Mouse (Mus musculus): ENCODE results near the gene Flcn.
A peak's percentile ranks its signal among the peaks of the same experiment; 100 is the strongest.
"Not testable (repeated sequence)": the region's sequence is repeated elsewhere in the genome, so short reads cannot be mapped to it uniquely, and the experiment has no call there.

Gene Flcn

DNA sequence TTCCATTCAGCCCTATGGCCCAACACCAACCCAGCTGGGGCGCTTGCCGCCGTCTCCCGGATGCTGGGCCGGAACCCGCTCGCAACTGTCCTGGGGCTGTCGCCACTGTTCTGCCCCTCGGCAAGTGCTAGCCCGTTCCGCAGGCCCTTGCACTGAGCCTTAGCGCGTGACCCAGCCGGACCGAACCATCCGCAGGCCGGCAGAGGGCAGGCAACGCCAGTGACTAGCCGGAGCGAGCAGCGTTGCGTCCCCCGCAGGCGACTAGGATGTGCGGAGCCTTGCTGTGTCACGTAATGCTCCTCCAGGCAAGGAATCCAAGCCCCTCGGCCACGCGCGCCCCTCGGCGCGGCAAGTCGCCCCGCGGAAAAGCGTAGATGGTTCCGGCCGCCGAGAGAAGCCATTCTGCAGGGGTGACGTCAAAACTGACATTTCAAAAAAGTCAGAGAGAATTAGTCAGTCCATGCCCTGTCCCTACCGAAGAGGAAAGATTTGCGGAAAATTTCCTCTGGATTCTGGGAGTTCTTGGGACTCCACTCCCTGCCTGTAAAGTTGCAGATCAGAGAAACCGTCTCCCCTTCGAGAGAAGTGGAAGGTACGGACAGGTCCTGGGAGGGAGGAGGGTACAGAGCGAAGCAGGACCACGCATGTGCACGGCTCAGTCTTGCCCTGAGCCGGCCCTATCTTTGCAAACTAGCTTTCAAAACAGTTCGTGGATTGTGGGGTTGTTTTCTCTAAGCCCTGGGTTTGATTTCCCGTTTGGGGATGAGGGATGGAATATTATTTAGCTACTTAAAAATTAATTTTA is at the start of gene Flcn:
TSS of gene Flcn (minus strand) at position 347 of the 805 bp plus-strand sequence.
- peak; percentile 79 for DNase-seq

DNA sequence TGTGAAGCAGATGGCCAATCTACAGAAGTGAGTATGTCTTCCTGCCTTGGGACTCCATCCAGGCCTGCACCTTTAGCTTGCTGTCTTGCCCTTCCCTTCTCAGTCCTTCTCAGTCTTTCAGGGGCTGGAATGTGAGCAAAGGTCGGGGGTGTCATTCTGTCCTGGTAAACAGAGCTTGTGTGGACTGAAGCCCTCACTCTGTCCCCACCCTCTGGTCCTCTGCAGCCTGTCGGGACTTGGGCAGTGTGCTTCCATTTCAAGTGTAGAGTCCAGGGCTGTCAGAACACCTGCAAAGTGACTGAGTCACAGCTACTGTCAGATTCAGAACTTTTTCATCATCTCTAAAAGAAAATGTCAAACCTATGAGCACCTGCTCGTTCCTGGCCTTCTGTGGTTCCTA is 43.0 kb upstream of the Flcn start:
- DNase-seq = no peak

DNA sequence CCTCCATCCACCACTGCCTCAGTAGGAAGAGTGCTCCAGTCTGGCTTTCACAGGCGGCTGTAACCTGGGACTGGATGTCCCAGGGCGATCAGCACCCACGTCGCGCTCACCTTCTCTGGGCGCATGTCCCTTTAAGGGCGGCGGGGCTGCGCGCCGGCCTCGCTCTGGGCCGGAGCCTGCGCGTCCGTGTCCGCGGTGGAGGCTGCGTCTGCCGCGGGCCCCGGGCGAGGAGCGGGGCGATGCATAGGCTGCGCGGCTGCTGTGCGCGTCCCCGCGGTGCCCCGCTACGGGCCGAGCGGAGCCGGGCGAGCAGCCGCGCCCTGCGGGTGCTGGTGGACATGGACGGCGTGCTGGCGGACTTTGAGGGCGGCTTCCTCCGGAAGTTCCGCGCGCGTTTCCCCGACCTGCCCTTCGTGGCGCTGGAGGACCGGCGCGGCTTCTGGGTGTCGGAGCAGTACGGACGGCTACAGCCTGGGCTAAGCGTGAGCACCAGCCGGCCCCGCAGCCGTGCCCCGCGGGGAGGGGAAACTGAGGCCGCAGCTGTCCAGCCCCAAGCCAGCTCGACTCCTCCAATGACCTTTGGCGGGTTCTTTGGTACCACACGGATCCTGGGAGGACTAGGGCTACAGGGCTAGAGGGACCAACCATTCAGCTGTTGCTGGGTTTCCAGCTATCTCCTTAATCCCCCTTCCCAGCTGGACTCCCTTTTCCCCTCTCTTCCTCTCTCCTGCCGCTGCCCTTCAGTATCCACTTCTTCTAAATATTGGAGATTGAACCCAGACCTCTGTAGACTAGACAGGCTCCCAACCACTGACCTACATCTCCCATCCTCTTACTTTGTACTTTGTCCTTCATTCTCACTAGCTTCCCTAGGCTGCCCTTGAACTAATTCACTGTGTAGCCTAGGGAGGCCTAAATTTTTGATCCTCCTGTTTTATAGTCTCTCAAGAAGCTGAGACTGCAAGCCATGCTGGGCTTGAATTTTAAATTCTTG is 38.4 kb upstream of the Flcn start:
- peak; percentile 75 for DNase-seq

DNA sequence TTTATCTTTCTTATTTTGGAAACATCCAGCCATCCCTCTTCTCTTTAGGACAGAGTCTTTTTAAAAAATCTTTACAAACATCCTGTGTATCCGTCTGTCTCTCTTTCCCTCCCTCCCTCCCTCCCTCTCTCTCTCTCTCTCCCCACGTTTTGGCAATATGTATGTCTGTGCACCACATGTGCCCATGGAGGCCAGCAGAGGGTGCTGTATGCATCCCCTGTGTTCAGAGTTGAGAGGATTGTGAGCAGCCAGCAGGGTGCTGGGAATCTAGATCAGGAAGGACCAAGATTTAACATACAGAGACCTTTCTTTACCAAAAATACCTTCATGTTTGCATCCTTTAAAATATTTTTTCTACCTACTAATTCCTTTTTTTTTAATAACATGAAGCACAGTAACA is 37.3 kb upstream of the Flcn start:
- peak; percentile 44 for DNase-seq

DNA sequence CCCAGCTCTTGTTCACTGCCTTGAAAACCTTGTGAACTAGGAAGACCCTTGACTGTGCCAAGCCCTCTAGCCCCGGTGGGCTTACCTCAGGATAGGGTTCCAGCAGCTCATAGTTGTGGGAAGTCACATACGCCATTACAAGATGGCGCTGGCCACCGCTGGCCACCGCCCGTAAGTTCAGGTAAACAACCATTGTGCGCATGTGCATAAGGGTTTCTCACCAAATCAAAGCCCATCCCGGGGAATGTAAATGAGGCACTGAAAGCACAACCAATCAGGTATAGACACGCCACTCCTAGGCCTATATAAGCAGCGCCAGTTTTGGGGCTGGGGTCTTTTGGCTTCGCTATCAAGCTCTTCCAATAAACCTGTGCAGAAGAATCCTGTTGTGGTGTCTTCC is 36.5 kb upstream of the Flcn start:
- no peak for DNase-seq

DNA sequence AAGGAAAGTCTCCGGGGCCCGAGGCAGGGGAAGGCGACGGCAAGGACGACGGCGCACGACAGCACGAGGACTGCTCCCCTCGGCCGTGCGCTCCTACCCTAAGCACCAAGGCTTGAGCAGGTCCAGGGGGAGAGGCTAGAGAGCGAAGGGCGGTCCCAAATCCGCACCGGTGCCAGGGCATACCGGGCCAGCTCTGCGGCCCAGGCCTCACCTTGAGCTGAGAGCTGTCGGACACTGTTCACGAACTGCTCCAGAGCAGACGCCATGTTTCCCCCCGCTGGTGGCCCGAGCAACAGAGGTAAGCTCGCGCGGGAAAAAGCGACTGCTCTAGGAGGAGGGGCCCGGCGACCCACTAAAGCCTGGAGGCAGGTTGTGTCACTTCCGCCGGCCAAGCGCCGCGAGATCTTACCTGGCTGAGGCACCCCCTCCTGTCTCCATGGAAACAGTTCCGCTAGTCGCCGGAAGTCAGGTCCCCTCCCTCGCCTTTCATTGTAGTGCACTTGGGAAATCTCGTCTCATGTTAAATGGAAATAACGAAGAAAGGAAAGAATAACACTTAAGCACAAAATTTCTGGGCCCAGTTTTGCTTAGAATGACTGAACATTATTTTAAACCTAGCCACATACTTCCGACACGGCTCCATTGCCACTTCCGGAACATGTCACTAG is 29.8 kb upstream of the Flcn start, which contains the start of gene Cops3:
TSS of gene Cops3 (minus strand) at position 380 of the 668 bp plus-strand sequence.
- peak; percentile 92 for DNase-seq

DNA sequence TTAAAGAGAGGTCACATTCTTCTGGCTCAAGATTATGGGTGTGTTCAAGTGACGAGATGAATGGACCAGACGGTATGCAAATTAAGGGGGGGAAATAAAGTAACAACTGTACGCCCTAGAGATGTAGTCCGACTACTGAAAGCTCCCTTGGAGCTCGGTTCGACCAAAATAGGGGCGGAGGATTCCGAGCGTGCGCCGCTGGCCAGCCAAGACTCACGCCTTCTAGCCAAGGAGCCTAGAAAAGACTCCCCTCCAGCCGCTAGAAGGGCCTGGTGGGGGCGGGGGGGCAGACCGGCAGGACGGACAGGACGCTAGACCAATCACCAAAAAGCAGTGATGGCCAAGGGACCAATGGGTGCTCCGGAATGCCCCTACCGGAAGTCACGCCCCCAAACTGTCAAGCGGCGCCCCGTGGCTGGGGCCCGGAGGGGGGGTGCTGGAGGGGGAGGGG is 29.2 kb upstream of the Flcn start, which contains the start of gene Nt5m:
TSS of gene Nt5m (plus strand) at position 440 of the 451 bp plus-strand sequence.
- DNase-seq = peak; percentile 93

DNA sequence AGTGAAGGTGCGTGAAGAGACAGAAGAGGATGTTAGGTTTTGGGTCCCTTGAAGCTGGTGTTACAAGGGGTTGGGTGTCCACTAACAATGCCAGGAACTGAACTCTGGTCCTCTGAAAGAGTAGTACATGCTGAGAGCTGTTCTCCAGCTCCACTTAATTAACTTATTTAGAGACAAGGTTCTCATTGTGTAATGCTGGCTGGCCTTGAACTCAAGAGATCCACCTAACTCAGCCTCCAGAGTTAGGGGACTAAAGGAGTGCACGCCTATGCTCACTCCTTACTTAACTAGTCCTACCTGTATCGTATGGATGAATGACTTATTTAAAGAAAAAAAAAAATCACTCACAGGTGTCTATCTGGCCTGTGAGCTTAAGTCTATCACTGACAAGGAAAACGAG is 28.6 kb upstream of the Flcn start:
- no peak for DNase-seq

DNA sequence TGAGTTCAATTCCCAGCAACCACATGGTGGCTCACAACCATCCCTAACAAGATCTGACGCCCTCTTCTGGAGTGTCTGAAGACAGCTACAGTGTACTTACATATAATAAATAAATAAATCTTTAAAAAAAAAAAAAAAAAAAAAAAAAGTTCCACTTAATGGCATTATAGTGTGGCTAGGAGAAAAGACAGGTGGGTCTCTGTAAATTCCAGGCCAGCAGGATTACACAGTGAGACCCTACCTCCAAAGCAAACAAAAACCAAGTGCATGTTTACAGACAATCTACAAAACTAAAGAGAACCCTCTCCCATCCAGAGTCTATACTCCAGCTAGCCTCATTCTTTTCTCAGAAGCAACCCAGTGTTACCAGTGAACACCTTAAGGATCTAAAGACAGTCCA is 28.0 kb upstream of the Flcn start:
- not testable (repeated sequence) for DNase-seq

DNA sequence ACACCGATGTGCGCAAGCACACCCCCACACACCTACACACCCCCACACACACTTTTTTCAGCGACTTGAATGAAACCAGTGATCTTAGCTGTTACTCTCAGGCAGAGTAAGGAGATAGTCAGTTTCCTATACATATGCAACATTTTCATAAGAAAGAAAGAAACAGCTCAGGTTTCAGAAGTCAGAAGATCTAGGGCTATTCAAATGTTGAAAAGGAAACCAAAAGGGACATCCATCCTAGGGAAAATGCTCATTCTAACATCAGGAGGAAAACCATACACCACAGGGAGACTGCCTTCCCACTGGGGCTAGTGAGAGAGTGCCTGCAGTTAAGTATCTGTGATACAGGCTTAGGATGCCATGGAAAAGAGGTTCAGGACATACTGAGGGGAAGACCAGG is 11.8 kb upstream of the Flcn start:
- DNase-seq = no peak

DNA sequence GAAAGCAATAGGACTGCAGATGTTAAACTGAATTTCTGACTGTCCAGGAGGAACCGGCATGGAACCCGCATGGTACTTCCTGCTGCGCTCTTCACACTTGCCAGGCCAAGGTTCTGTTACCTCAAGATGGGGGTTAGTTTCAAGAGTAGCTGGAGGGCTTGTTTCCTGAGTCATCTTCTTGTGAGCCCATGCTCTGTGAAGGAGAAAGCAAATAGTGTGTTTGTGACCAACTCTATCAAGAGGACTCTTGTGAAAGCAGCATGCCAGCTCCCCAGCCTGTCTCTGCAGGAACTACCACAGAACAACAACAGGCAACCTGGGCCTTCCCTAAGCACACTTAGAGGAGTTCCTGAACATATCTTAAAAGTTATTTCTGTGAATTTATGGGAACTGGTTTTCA is 8.1 kb upstream of the Flcn start:
- no peak for DNase-seq

DNA sequence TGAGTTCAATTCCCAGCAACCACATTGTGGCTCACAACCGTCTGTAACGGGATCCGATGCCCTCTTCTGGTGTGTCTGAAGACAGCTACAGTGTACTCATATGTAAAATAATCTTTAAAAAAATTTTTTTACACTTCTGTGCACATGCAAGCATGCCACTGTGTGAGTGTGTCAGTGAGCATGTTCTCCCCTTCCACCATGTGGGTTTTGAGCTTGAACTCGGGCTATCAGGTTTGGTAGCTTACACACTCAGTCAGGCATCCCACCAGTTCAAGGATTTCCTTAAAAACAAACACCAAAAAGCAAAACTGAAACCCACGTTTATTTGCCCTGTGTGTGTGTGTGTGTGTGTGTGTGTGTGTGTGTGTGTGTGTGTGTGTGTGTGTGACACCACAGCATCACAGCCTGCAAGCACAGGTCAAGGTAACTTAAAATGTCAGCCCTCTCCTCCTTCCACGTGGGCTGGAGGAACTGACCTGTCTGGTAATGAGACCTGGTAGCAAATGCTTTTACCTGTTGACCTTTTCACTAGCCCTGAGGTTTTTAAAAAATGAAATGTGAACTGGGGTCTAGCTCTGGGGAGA is 5.8 kb upstream of the Flcn start:
- no peak for DNase-seq

DNA sequence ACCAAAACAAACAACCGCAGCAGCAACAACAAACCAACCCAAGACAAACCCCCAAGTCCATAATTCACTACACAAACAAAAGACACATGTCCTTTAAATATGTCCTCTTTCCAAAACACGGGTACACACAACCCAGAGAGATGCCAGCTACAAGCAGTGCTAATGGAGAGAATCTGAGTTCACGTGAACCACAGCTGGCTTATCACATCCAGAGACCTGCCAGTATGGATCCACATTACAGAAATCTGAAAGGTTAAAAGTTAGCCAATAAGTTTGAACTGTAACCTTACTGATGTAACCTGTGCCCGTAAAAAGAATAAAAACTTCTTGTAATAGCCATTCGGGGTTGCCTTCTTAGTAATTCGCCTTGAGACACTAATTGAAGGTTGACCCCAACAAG is 5.1 kb upstream of the Flcn start:
- no peak for DNase-seq

DNA sequence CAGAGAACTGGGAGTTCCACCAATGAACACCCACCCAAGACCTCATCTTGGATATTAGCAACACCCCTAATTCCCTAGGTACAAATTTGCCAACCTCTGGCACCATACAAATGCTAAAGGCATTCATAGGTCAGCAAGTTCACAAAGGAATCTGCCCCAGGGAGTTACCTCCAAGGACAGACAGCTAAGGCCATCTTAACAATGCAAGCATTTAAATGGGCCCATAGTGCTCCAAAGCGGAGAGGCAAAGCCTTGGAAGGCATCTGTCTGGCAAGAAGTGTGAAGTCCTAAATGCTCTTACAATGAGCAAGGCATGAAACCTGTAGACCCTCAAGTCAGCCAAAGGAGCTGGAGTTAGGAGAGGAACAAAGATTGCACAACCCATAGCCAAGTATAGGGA is 4.5 kb upstream of the Flcn start:
- no peak for DNase-seq

DNA sequence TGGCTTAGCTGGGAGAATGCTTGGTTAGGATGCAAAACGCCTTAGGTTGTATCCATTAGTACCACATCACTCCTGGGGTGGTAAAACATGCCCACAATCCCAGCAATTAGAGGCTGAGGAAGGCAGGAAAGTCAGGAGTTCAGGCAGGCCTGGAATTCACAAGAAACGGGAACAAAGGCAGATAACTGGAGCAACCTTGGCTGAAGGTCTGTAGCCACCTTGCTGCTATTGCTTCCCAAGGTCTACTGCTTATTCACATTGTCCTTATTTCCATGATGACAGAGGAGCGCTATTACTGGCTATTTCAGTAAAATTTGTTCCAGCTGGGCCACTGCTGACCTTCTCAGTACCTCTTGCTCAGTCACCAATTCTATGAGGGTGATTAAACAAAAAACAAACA is 3.5 kb upstream of the Flcn start:
- no peak for DNase-seq

DNA sequence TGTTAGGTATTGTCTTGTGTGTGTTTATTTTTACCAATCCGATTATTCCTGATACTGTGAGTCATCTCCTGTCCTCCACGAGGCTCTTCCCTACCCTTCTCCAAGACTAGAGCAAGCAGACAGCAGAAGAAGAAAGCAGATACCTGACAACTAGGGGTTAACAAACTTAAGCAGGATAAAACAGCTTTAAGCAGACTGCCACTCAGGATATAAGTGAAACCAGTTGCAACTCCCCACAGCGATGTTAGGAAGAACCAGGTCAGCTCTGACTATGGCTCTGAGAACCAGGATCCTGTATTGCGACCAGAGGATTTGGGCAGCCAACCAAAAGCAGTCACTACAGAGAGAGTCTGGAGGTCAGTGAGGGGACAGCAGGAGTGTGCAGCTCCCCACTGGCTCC is 1.4 kb upstream of the Flcn start:
- no peak for DNase-seq

DNA sequence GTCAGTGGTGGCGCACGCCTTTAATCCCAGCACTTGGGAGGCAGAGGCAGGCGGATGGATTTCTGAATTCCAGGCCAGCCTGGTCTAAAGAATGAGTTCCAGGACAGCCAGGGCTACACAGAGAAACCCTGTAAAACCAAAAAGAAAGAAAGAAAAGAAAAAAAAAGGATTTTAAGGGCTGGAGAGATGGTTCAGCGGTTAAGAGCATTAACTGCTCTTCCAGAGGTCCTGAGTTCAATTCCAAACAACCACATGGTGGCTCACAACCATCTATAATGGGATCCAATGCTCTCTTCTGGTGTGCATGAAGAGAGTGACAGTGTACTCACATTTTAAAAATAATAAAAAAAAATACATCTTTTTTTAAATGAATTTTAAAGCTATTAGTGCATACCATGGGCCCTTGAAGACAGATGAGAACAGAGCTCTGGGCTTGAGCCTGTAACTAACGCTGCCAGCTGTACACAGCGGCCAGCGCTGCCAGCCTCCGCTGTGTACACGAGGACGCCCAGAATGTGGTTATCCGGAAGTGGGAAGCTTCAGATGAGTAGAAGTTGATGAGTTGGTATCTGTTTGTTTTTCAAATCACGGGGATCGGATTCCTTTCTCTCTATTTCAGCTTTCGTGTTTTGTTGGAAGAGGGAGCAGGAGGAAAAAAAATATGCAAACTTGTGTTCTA is 803 bp upstream of the Flcn start:
- DNase-seq = no peak

DNA sequence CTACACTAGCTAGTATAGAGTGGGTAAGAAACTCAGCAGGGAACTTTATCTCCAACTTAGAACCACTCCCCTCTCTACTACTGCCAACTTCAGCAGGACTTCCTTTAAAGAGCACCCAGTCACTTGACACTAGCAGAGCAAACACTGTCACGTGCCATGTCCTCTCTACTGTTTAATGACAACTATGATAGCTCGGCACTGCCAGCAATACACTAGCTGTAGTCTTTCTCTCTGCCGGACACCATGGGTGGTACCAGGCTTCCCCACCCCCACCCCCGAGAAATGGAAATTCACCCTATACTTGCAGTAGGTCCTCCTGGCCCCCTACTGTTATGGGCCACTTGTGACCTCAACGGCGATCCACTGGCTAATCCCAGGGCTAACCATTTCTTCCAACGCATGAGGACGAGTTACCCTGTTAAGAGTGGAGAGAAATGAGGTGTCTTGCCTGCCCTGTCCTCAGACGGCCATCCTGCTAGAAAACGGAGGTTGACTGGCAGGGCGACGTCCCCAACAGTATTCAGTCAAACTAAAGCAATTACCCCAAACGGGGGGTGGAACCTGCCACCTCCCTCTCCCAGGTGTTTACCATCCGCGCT is 646 bp downstream of the Flcn start:
- DNase-seq = no peak

DNA sequence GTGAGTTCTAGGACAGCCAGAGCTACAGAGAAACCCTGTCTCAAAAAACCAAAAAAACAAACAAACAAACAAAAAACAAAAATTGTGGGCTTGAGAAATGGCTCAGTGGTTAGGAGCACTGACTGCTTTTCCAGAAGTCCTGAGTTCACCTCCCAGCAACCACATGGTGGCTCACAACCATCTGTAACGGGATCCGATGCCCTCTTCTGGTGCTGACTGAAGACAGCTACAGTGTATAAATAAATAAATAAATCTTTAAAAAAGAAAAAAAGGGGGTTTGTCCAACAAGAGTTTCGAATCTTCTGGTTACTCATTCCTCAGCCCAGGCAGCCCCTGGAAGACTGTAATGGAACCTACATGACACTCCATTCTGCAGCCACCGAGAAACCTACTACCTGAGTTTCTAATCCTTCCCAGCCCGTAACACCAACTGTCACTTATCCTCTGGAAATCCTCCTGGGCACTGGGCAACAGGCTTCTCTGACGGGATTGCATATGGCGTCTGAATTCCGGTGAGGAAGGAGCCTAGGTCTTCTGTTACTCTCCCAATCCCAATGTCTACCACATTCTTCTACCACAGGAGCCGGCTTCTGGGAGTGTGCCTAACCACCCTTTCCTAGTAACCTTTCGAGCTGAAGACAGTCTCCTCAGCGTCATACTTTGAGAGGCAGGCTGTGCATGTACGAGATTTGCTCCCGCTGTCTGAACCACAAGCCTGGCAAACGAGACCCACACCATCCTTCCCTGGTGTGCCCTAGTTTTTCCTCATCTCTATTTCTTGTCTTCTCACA is 1.5 kb downstream of the Flcn start:
- DNase-seq = no peak

DNA sequence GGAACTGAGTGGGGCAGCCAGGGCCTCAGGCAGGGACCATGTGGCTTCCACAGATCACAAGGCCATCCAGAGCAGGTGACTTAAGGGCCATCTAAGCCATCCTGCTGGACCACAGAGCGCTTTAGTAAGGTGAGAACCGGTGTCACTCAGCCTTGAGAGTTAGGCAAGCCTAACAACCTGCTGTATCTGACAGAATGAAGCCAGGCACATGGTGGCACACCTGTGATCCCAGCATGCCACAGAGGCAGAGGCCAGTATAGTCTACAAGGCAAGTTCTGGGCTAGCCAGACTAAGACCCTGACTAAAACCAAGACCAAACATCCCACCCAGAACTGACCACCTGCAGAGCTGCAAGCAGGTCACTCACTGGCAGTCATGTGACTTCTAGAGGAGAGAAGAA is 4.2 kb downstream of the Flcn start:
- no peak for DNase-seq

DNA sequence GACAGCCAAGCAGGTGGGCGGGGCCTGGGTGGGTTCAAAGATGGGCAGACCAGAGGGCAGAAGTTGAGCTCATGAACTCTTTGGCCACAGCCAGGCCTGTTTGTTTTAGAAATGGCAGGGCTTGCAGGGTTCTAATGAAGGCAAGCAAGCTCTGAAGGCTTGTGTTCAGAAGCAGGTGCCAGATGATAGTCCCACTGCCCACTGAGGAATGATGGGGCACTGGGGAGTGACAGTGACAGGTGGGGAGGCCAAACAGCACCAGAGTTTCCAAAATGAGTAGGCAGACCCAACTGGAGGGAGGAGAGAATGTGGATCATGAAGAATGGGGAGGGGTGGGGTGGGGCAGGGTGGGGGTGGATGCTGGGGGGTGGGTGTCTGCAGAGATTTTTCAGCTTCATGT is 4.6 kb downstream of the Flcn start:
- no peak for DNase-seq
